Mouse (Mus musculus) midbrain, embryonic 11.5 days (tissue): ENCODE data around the gene Rab11fip5. TPM values are rescaled to one million over a fixed set of nuclear protein-coding genes. Genes with fewer than 3 reads are reported as not detected.

Source experiments
- ATAC-seq: fragments of 200-750 bp; cut with Nextera tagmentation; 2 replicates; pipeline ENCODE4 v1.8.0; 2017; ENCODE audit warnings: moderate TSS enrichment, moderate library complexity; ENCODE audit not compliant: low FRiP score
- DNase-seq: peaks from one replicate; pipeline ENCODE4 v3.0.0; 2015; ENCODE audit warnings: low spot score; ENCODE audit errors: missing footprints
- H3K27ac ChIP-seq: fragments of 300-500 bp; sonication (generic); 2 replicates; pipeline ENCODE4 v1.5.1; 2014; ENCODE audit warnings: low read depth, low read length
- H3K27me3 ChIP-seq: fragments of 300-500 bp; sonication (generic); 2 replicates; pipeline ENCODE4 v1.6.1; 2014; ENCODE audit warnings: mild to moderate bottlenecking, low read length, moderate library complexity, mixed read lengths; ENCODE audit not compliant: control insufficient read depth, insufficient read depth
- H3K36me3 ChIP-seq: fragments of 300-500 bp; sonication (generic); 2 replicates; pipeline ENCODE4 v1.6.1; 2014; ENCODE audit warnings: mild to moderate bottlenecking, low read length, moderate library complexity, mixed read lengths; ENCODE audit not compliant: control insufficient read depth, insufficient read depth
- H3K4me1 ChIP-seq: fragments of 300-500 bp; sonication (generic); 2 replicates; pipeline ENCODE4 v1.6.1; 2014; ENCODE audit warnings: low read length; ENCODE audit not compliant: control insufficient read depth, insufficient read depth
- H3K4me2 ChIP-seq: fragments of 300-500 bp; sonication (generic); 2 replicates; pipeline ENCODE4 v1.6.1; 2014; ENCODE audit warnings: mild to moderate bottlenecking, moderate library complexity
- H3K4me3 ChIP-seq: fragments of 300-500 bp; sonication (generic); 2 replicates; pipeline ENCODE4 v1.5.1; 2014; ENCODE audit warnings: low read depth, low read length
- H3K9ac ChIP-seq: fragments of 300-500 bp; sonication (generic); 2 replicates; pipeline ENCODE4 v1.6.1; 2014; ENCODE audit warnings: low read length
- H3K9me3 ChIP-seq: fragments of 300-500 bp; sonication (generic); 2 replicates; pipeline ENCODE4 v1.6.1; 2016; ENCODE audit warnings: low read length; ENCODE audit not compliant: control insufficient read depth
- WGBS: fragments of 180-500 bp; shearing (Covaris S2); extraction: QIAGEN DNeasy Blood & Tissue Kit; methylation state at CpG from one replicate; pipeline ENCODE4 v1.1.7; 2014; 5-methylcytosine and 5-hydroxymethylcytosine counted together
- polyA plus RNA-seq: library from polyadenylated mRNA; unstranded; fragments of >200 nt; fragmentation: Nextera tagmentation; extraction: Ambion mirVana; gene quantifications from 2 replicates; pipeline ENCODE4 v1.2.1, GENCODE M21; 2014

Rab11fip5 gene
- polyA plus RNA-seq: 4.2 and 4.7 TPM in 2 replicates

DNA sequence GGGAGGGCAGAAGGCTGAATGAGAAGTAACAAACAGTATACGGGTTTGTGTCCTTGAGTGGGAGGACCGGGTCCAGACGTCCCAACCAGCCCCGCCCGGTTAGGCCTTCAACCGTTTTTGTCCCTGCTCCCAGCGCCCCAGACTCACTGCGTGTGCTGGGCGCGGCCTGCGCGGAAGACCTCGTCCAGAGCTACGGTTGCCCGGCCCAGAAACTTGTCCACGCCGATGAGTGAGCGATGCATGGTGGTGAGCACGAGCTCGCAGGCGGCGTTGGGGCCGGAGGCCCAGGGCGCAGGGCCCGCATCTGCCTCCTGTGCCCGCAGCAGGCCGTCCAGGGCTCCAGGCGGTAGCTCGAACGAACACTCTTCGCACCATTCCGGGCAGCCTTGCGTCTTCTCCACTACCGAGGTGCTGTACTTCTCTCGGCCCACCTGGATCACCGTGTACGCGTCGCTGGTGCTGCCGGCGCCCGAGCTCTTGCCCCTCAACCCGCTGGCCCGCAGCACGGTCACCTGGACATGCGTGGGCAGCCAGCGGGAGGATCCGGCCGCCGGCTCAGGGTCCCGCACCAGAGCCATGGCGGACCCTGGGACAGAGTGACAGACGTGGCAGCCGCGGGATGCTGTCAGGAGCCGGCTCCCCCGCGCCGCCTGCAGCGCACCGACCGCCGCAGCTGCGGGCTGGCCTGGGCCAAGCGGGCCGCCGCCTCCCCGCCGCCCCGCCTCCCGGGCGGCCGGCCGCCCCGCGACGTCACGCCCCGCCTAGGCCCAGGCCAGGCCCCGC, at the start of gene Rab11fip5:
TSS of gene Rab11fip5 (minus strand) at position 684 of the 783 bp plus-strand sequence.
- no peaks in the 10 kb centered on the region; the same call in 1 of the 2 replicates for H3K27me3 ChIP-seq
- no peaks in the 10 kb centered on the region for H3K9me3 ChIP-seq
- peak within 1 kb of the TSS; percentile 66 for H3K4me3 ChIP-seq
- no peak within 1 kb of the TSS; the same call in 1 of the 2 replicates for H3K27ac ChIP-seq
- no peaks in the 10 kb centered on the region for H3K36me3 ChIP-seq
- 1% methylated on average over 78 of the region's 80 CpGs for WGBS
- peak within 1 kb of the TSS; percentile 97 for H3K4me2 ChIP-seq
- peak; percentile 94 for DNase-seq
- H3K4me1 ChIP-seq: peaks cover 6% of the 10 kb centered on the region
- peak; percentile 47 for ATAC-seq
- peak within 1 kb of the TSS; percentile 75 for H3K9ac ChIP-seq

DNA sequence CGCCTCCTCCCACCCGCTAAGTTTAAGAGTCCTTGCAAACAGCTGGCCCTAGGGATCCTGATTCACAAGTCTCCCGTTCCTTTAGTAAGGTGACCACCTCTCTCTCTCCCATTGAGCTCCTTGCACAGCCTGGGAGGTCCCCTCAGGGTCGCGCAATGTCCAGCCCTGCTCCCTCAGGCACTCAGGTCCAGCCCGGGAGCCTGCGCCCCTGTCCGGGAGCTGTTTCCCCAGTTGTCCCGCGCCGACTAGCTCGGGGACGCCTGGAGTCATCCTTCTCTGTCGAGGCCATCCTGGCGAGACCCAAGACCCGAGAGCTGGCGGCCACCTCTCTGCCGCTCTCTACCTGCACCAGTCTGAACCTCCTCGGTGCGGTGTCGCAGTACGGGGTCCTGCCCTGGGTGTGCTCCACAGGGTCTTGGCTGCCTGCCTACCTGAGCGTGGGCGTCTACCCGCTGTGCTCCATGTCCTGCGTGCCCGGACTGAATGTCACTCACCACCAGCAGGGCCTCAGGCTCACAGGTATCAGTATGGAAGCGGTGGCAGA, 49.5 kb upstream of the Rab11fip5 start, which contains the start of gene Noto:
TSS of gene Noto (plus strand) at position 51 of the 544 bp plus-strand sequence.
- H3K4me1 ChIP-seq: peaks cover 2% of the 10 kb centered on the region; the same call in 1 of the 2 replicates
- peak within 1 kb of the TSS; percentile 18; the same call in 1 of the 2 replicates for H3K4me2 ChIP-seq
- DNase-seq (no peak), ATAC-seq (no peak)
- H3K4me3 ChIP-seq: no peak within 1 kb of the TSS
- H3K27me3 ChIP-seq: peaks cover 6% of the 10 kb centered on the region; the same call in 1 of the 2 replicates
- H3K27ac ChIP-seq: no peak within 1 kb of the TSS
- H3K36me3 ChIP-seq: no peaks in the 10 kb centered on the region
- no peak within 1 kb of the TSS for H3K9ac ChIP-seq
- 14% methylated on average over 28 of the region's 28 CpGs for WGBS
- no peaks in the 10 kb centered on the region for H3K9me3 ChIP-seq

DNA sequence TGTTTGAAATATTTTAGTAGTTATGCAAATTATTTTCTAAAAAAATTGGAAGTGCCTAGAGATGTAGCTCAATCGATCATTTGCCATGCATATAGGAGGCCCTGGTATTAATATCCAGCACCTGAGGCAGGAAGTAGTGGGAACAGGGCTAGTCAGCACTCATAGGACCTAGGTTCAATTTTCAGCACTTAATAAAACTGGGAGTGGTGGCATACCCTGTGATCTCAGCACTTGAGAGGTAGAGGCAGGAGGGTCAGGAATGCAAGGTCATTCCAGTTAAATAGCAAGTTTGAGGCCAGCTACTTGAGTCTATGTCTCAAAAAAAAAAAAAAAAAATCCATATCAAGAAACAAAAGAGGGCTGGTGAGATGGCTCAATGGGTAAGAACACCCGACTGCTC, 44.7 kb upstream of the Rab11fip5 start:
- no peaks in the 10 kb centered on the region for H3K36me3 ChIP-seq
- H3K27me3 ChIP-seq: peaks cover 6% of the 10 kb centered on the region; the same call in 1 of the 2 replicates
- H3K9me3 ChIP-seq: no peaks in the 10 kb centered on the region
- DNase-seq (no peak), ATAC-seq (no peak)
- no peak overlapping the region for H3K4me2 ChIP-seq
- no peak overlapping the region for H3K4me3 ChIP-seq
- no peak overlapping the region for H3K9ac ChIP-seq
- peaks cover 2% of the 10 kb centered on the region; the same call in 1 of the 2 replicates for H3K4me1 ChIP-seq
- WGBS: 87% methylated on average over 2 of the region's 2 CpGs
- no peak overlapping the region for H3K27ac ChIP-seq

DNA sequence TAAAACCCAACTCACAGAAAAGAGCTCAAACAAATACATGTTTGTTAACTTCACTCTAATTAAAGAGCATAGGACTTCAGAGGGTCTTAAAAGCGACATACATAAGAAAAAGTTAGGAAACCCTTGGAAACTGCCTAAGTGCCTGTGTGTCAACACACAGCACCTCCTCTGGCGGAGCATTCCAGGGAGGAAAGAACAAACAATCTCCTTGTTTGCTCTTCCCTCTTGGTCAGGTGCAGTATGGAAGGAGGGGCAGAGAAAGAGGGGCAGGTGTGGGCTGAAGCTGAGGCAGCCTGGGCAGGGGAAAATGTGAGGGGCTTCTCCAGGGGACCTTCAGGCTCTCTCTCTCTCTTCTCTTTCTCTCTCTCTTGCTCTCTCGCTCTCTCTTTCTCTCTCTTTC, 41.4 kb upstream of the Rab11fip5 start:
- Histone ChIP-seq H3K27ac (no peak overlapping the region), H3K4me2 (no peak overlapping the region), H3K9ac (no peak overlapping the region), H3K4me3 (no peak overlapping the region), H3K4me1 (no peaks in the 10 kb centered on the region), H3K36me3 (no peaks in the 10 kb centered on the region), H3K27me3 (no peaks in the 10 kb centered on the region), H3K9me3 (no peaks in the 10 kb centered on the region)
- no peak for ATAC-seq
- no peak for DNase-seq
- WGBS: 53% methylated on average over 3 of the region's 3 CpGs

DNA sequence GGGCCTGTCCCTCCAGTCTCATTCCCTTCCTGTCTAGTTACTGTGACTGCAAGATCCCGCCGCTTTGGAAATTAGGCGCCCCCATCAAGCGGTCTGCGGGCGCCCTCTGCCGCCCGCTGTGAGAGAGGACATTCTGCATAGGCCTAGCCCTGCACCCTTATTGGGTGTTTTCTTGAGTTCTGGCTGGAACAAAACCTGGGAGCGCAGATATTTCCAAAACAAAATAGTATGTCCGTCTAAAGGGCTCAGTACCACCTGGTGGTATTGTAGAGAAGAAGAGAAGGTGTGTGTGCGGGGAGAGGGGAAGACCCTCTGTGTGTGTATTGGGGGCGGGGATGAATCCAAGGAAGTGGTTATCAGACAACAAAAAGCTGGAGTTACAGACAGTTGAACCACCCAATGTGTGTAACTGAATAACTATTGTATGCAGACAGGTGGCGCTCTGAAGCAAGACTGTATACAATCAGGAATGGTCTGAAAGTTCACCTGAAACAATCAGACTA, 36.4 kb upstream of the Rab11fip5 start:
- Histone ChIP-seq H3K4me3 (no peak overlapping the region), H3K9me3 (no peaks in the 10 kb centered on the region), H3K36me3 (no peaks in the 10 kb centered on the region), H3K27ac (no peak overlapping the region), H3K4me2 (no peak overlapping the region), H3K9ac (no peak overlapping the region), H3K27me3 (peaks cover 22% of the 10 kb centered on the region), H3K4me1 (peaks cover 15% of the 10 kb centered on the region; the same call in 1 of the 2 replicates)
- ATAC-seq (peak; percentile 73; the same call in 1 of the 2 replicates), DNase-seq (peak; percentile 98)
- 10% methylated on average over 13 of the region's 13 CpGs for WGBS

DNA sequence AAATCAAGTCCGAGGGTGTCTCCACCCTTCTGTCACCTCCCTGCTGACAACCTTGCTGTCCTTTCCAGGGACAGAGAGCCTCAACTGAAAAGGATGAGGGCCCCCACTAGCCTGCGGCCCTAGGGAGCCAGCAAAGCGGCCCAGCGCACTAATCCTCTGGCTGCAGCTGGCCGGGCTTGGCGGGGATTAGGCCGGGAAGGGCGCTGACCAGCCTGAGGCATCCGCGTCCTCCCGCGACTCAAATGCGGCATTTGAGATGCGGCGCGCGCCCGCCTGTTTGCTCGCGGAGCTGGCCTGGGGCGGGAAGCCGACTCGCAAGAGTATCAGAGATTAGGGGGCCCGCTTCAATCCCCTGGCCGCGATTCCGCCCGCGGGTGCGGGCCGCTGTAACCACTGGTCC, 34.6 kb upstream of the Rab11fip5 start:
- DNase-seq: peak; percentile 94
- Histone ChIP-seq H3K9me3 (no peaks in the 10 kb centered on the region), H3K27me3 (peaks cover 22% of the 10 kb centered on the region), H3K4me3 (peak overlapping the region; percentile 14), H3K27ac (no peak overlapping the region), H3K9ac (peak overlapping the region; percentile 47), H3K36me3 (no peaks in the 10 kb centered on the region), H3K4me2 (peak overlapping the region; percentile 49), H3K4me1 (peaks cover 15% of the 10 kb centered on the region; the same call in 1 of the 2 replicates)
- peak; percentile 79 for ATAC-seq
- WGBS: under 1% methylated on average over 31 of the region's 31 CpGs

DNA sequence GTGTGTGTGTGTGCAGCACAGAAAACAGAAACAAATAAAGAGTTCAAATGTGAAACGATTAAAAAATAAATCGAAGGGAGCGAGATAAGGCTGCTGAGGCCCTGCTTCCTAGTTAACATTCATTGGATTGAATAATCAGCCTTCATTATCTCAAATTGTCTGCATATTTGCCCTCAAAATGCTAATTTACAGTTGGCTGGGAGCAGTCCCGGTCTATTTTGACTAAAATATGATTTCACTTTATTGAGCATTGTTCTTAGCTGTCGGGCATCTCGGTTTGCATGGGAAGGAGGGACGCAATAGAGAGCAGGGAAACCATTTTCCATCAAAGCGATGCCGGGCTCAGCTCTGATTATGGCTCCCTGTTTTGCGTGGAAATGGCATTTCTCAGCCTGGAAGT, 28.6 kb upstream of the Rab11fip5 start:
- peak; percentile 79 for DNase-seq
- peaks cover 3% of the 10 kb centered on the region for H3K27me3 ChIP-seq
- no peaks in the 10 kb centered on the region for H3K36me3 ChIP-seq
- H3K4me2 ChIP-seq: no peak overlapping the region
- H3K4me3 ChIP-seq: no peak overlapping the region
- no peaks in the 10 kb centered on the region for H3K9me3 ChIP-seq
- H3K9ac ChIP-seq: no peak overlapping the region
- 82% methylated on average over 10 of the region's 10 CpGs for WGBS
- no peak overlapping the region for H3K27ac ChIP-seq
- ATAC-seq: no peak
- H3K4me1 ChIP-seq: no peaks in the 10 kb centered on the region

DNA sequence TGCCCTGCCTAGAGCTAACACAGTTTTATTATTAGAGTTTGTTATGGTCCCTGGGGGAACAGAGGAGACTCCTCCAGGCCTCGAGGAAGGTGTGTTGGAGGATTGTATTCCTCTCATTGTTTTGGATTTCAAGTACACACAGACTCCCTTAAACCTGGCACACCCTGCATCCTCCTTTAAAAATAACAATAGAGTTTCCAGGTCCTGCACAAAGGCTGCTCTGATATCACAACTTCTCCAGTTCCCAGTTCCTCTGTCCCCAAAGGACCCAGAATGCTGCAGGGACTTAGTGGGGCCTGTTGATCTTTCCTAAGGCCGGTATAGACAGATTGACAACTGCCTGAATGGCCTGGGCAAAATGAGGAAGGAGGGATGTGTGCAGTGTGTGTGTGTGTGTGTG, 28.2 kb upstream of the Rab11fip5 start:
- no peak overlapping the region for H3K4me3 ChIP-seq
- DNase-seq (peak; percentile 71), ATAC-seq (no peak)
- H3K36me3 ChIP-seq: no peaks in the 10 kb centered on the region
- H3K27ac ChIP-seq: no peak overlapping the region
- H3K4me2 ChIP-seq: no peak overlapping the region
- 67% methylated on average over 2 of the region's 2 CpGs for WGBS
- H3K9ac ChIP-seq: no peak overlapping the region
- H3K4me1 ChIP-seq: no peaks in the 10 kb centered on the region
- peaks cover 3% of the 10 kb centered on the region for H3K27me3 ChIP-seq
- no peaks in the 10 kb centered on the region for H3K9me3 ChIP-seq

DNA sequence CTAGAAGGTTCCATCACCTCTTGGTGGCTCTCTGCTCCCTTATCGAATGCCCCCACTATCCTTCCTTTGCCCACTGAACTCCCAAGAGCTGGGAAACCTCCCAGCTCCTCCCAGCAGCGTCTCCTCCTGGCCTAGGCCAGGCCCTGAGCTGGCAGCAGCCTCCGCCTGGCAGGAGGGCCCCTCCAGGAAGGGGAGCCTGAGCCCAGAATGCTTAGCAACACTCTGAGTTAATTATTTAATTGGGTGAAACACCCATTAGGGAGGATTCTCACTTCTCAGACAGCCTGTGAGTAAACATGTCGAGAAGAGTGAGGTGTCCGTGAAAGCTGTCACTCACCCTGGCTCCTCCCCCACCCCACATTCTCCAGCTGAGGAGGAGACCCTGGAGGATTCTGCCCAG, 25.3 kb upstream of the Rab11fip5 start:
- H3K4me1 ChIP-seq: no peaks in the 10 kb centered on the region

More for the DNA sequence above, 25.3 kb upstream of the Rab11fip5 start:
- ATAC-seq (no peak), DNase-seq (peak; percentile 65)
- no peaks in the 10 kb centered on the region; the same call in 1 of the 2 replicates for H3K9me3 ChIP-seq
- no peak overlapping the region for H3K4me2 ChIP-seq
- H3K9ac ChIP-seq: no peak overlapping the region
- no peak overlapping the region for H3K4me3 ChIP-seq
- no peaks in the 10 kb centered on the region for H3K27me3 ChIP-seq
- H3K36me3 ChIP-seq: no peaks in the 10 kb centered on the region
- 36% methylated on average over 5 of the region's 5 CpGs for WGBS
- H3K27ac ChIP-seq: no peak overlapping the region
